Mouse (Mus musculus) left cerebral cortex, postnatal 25 days (tissue): Measurements from ENCODE around the gene Ces1a. TPM values are rescaled to one million over a fixed set of nuclear protein-coding genes. Genes with fewer than 3 reads are reported as not detected.
A peak's percentile ranks its signal among the peaks of the same experiment; 100 is the strongest.

Experiments
- DNase-seq, 2 experiments: peaks; one replicate each; pipeline ENCODE4 v3.0.0; 2022; ENCODE audit warnings: low spot score in 2 of 2, mixed read lengths in 1 of 2
- intact Hi-C: fragments of 180-260 bp; cut with DNase I; formaldehyde crosslinking; loops from one replicate; pipeline ENCODE4 v1.15.1; 2025
- total RNA-seq, 2 experiments: library from RNA; stranded (reverse); gene quantifications; 2 replicates each; pipeline ENCODE4 v1.2.3; 2021

Ces1a gene
- total RNA-seq, 2 experiments from 2014 or later = 0.43 to 0.53 TPM

- intact Hi-C loops = loop anchor here (1.0 to 10.0 kb wide), 6 partner anchors 36 to 483 kb away; partner anchors contain the start of gene Ces1a
- peak; percentile 87 for DNase-seq
Measured at GRCm38 (mm10) chr8:93011439-93011838, 36.6 kb downstream of the Ces1a start.

- peak; percentile 52 to 68 for DNase-seq
- intact Hi-C loops = loop anchor here (2.0 to 10.0 kb wide), 4 partner anchors 37 to 485 kb away; partner anchors contain the start of gene Ces1a
Measured at GRCm38 (mm10) chr8:93010286-93010685, 37.7 kb downstream of the Ces1a start.

DNA sequence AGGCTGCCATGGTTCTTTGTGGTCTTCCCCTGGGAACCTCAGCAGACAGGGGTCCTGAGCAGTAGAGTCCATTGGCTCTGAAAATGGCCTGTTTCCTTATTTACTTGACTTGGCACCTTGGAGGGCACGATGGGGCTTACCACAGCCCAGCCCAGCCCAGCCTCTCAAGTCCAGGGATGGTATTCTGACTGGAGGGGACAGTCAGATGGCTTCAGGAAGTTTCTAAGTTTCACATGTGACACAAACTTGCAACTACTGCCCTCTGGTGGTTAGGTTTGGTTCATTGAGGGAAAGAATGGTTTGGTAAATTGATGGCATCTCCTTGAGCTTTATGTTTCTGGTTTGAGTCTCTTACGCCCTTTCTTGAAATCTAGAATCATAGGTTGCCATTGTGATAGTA lies 49.4 kb downstream of the Ces1a start:
- DNase-seq = peak; percentile 46 to 72
- intact Hi-C loops = loop anchor here (1.0 kb wide), 1 partner anchor 180 kb away; no protein-coding TSS in a partner anchor

GRCm38 (mm10) chr8:92996840-92997239 lies 51.2 kb downstream of the Ces1a start:
- DNase-seq = peak; percentile 58 to 72
- intact Hi-C loops = no loop called here

DNA sequence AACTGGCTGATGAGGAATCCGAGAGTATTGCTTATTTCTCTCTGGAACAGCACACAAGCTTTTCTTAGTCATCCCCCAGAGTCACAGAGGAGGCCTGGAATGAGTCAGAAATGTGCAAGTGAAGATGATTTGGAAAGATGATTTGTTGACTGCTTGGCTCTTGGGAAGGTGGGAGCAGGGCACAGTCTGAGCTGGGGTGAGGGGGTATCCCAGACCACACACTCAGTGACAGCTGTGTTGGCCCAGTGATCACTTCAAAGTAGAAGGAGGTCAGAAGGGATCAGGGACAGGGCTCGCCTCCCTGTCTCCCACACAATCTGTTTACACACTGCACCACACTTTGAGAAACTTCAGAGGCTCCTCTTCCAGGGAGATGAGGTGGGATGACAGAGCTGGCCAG lies 63.6 kb downstream of the Ces1a start:
- intact Hi-C loops = loop anchor here (5.0 kb wide), 1 partner anchor 62 kb away; no protein-coding TSS in a partner anchor
- DNase-seq = peak in 1 of 2 experiments; percentile 42

DNA sequence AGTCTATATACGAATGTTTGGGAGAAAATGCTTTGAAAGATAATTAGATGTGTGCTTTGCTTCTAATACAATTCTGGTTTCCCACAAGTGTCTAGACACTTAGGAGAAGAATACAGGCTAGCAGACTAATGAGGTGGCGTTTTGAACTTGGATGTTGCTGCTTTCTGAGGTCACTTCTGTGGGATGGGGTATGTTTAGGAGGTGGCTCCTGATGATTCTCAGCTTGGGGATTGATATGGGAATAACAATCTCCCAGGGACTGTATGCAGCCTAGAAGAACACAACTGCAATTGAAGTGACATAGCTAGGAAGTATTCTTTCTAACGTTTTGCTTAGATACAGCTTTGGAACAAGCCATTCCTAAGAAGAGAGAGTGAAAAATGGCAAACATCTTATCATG lies 65.5 kb downstream of the Ces1a start:
- no peak for DNase-seq
- intact Hi-C loops = loop anchor here (5.0 kb wide), 1 partner anchor 60 kb away; no protein-coding TSS in a partner anchor

DNA sequence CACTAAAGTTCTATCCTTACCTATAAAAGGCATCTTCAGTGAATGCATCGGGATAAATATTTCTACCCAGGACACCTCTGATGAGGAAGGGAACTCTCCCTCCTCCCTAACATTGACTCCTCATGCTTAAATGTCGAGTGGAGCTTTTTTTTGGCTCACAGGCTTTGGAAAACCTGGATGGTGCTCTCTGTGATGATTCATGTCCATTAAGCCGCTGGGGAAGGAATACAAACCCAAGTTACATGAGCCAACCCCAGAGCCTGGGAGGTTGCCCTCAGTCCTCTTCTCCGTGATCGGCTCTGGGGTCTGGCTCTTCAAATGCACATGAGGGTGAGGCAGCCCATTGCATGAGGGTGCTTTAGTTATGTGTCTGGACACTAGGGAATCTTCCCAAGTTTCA lies 71.3 kb downstream of the Ces1a start:
- intact Hi-C loops = no loop called here

GRCm38 (mm10) chr8:92972949-92973348 lies 75.0 kb downstream of the Ces1a start:
- DNase-seq = peak in 1 of 2 experiments; percentile 23

More for the DNA sequence above, 71.3 kb downstream of the Ces1a start:
- DNase-seq = no peak

More at GRCm38 (mm10) chr8:92972949-92973348, 75.0 kb downstream of the Ces1a start:
- intact Hi-C loops = no loop called here

Other genes starting within 250 kb of the Ces1a start
- gene Mmp2, start 220.9 kb downstream of the Ces1a start, total RNA-seq = 1 to 10 TPM; 2.2 to 2.8 TPM
- gene Lpcat2, start 192.9 kb downstream of the Ces1a start, total RNA-seq = 1 to 10 TPM; 7.8 to 9.0 TPM
- 1 to 10 TPM in 1 of 2 experiments, under 1 TPM in 1; 0.78 to 1.2 TPM for gene Capns2, start 146.8 kb downstream of the Ces1a start, total RNA-seq
- gene Slc6a2, start 88.1 kb downstream of the Ces1a start, total RNA-seq = under 1 TPM; 0.07 to 0.11 TPM
- not detected for gene Ces1b, start 31.8 kb upstream of the Ces1a start, total RNA-seq
- gene Ces1c, start 83.1 kb upstream of the Ces1a start, total RNA-seq = not detected
- not detected for gene Ces1d, start 149.6 kb upstream of the Ces1a start, total RNA-seq
- not detected for gene Ces1e, start 181.4 kb upstream of the Ces1a start, total RNA-seq
- not detected for gene Ces1f, start 231.6 kb upstream of the Ces1a start, total RNA-seq